Mouse (Mus musculus) heart, embryonic 12.5 days (tissue): ENCODE measurements at regions not wholly inside any gene's neighbourhood (a gene's known extent, or its start where the extent isn't known, plus 50 kb on each side); places are given as distances from the start of the nearest gene placed in this dataset.
"Not testable (repeated sequence)": the region's sequence is repeated elsewhere in the genome, so short reads cannot be mapped to it uniquely, and the experiment has no call there.

Experiments used
- ATAC-seq: fragments of 200-750 bp; cut with Nextera tagmentation; 2 replicates; pipeline ENCODE4 v1.8.0; 2017; ENCODE audit warnings: moderate TSS enrichment, moderate library complexity; ENCODE audit not compliant: insufficient number of reproducible peaks, low FRiP score
- H3K27ac ChIP-seq: fragments of 300-500 bp; sonication (generic); 2 replicates; pipeline ENCODE4 v1.5.1; 2016; ENCODE audit warnings: mild to moderate bottlenecking, moderate library complexity; ENCODE audit not compliant: poor library complexity, severe bottlenecking
- H3K27me3 ChIP-seq: fragments of 300-500 bp; sonication (generic); replicated peaks from 2 replicates; pipeline ENCODE4 v1.6.1; 2016; ENCODE audit warnings: mild to moderate bottlenecking, moderate library complexity
- H3K36me3 ChIP-seq: fragments of 300-500 bp; sonication (generic); 2 replicates; pipeline ENCODE4 v1.6.1; 2016; ENCODE audit warnings: mild to moderate bottlenecking, moderate library complexity
- H3K4me1 ChIP-seq: fragments of 300-500 bp; sonication (generic); replicated peaks from 2 replicates; pipeline ENCODE4 v1.6.1; 2016; ENCODE audit warnings: mild to moderate bottlenecking
- H3K4me2 ChIP-seq: fragments of 300-500 bp; sonication (generic); 2 replicates; pipeline ENCODE4 v1.6.1; 2016; ENCODE audit warnings: mild to moderate bottlenecking, moderate library complexity
- H3K4me3 ChIP-seq: fragments of 300-500 bp; sonication (generic); 2 replicates; pipeline ENCODE4 v1.5.1; 2016; ENCODE audit warnings: mild to moderate bottlenecking
- H3K9ac ChIP-seq: fragments of 300-500 bp; sonication (generic); 2 replicates; pipeline ENCODE4 v1.6.1; 2016; ENCODE audit warnings: mild to moderate bottlenecking, moderate library complexity
- H3K9me3 ChIP-seq: fragments of 300-500 bp; sonication (generic); replicated peaks from 2 replicates; pipeline ENCODE4 v1.6.1; 2016; ENCODE audit warnings: mild to moderate bottlenecking, moderate library complexity
- WGBS: fragments of 180-500 bp; shearing (Covaris S2); methylation state at CpG from one replicate; pipeline ENCODE4 v1.1.7; 2016; 5-methylcytosine and 5-hydroxymethylcytosine counted together

- no peaks in the 10 kb centered on the region for H3K9me3 ChIP-seq
- no peak overlapping the region for H3K9ac ChIP-seq
- H3K27me3 ChIP-seq = no peaks in the 10 kb centered on the region
- H3K36me3 ChIP-seq = no peaks in the 10 kb centered on the region
- 87% methylated on average over 1 of the region's 1 CpGs for WGBS
- no peak overlapping the region for H3K4me3 ChIP-seq
- no peak overlapping the region for H3K27ac ChIP-seq
- no peaks in the 10 kb centered on the region for H3K4me1 ChIP-seq
- no peak for ATAC-seq
- no peak overlapping the region for H3K4me2 ChIP-seq
Observed at GRCm38 (mm10) chr13:75390177-75390576, 300.6 kb downstream of the Pcsk1 start.

- not testable (repeated sequence) for H3K9me3 ChIP-seq, H3K4me3 ChIP-seq, H3K9ac ChIP-seq, H3K27me3 ChIP-seq, H3K4me2 ChIP-seq, H3K27ac ChIP-seq, ATAC-seq, H3K36me3 ChIP-seq, H3K4me1 ChIP-seq
- WGBS = 76% methylated on average over 3 of the region's 3 CpGs
Observed at GRCm38 (mm10) chr13:75399846-75400245, 306.7 kb upstream of the Ell2 start.

- no peak for ATAC-seq
- no peak overlapping the region for H3K4me3 ChIP-seq
- H3K36me3 ChIP-seq = no peaks in the 10 kb centered on the region
- 69% methylated on average over 2 of the region's 2 CpGs for WGBS
- no peak overlapping the region for H3K9ac ChIP-seq
- no peaks in the 10 kb centered on the region for H3K27me3 ChIP-seq
- H3K4me1 ChIP-seq = no peaks in the 10 kb centered on the region
- H3K27ac ChIP-seq = no peak overlapping the region
- H3K4me2 ChIP-seq = no peak overlapping the region
- 0 out of 2 replicates have a peak, but pooled peaks cover 3% of the 10 kb centered on the region for H3K9me3 ChIP-seq
Observed at GRCm38 (mm10) chr13:75420726-75421125, 285.8 kb upstream of the Ell2 start.

GRCm38 (mm10) chr13:75426971-75427370 lies 279.6 kb upstream of the Ell2 start:
- Histone ChIP-seq H3K27me3 (no peaks in the 10 kb centered on the region), H3K4me3 (no peak overlapping the region), H3K36me3 (no peaks in the 10 kb centered on the region), H3K4me2 (no peak overlapping the region), H3K4me1 (no peaks in the 10 kb centered on the region), H3K9me3 (no peaks in the 10 kb centered on the region), H3K9ac (no peak overlapping the region), H3K27ac (no peak overlapping the region)
- 75% methylated on average over 3 of the region's 3 CpGs for WGBS
- ATAC-seq = no peak

- H3K9me3 ChIP-seq = no peaks in the 10 kb centered on the region
- WGBS = 65% methylated on average over 2 of the region's 2 CpGs
- H3K4me3 ChIP-seq = no peak overlapping the region
- no peaks in the 10 kb centered on the region for H3K4me1 ChIP-seq
- no peak overlapping the region for H3K27ac ChIP-seq
- H3K4me2 ChIP-seq = no peak overlapping the region
- no peak overlapping the region for H3K9ac ChIP-seq
- H3K36me3 ChIP-seq = no peaks in the 10 kb centered on the region
- no peak for ATAC-seq
- H3K27me3 ChIP-seq = no peaks in the 10 kb centered on the region
Observed at GRCm38 (mm10) chr13:75439170-75439569, 267.4 kb upstream of the Ell2 start.

- Histone ChIP-seq H3K27ac (no peak overlapping the region), H3K36me3 (no peaks in the 10 kb centered on the region), H3K9ac (no peak overlapping the region), H3K27me3 (no peaks in the 10 kb centered on the region), H3K4me1 (no peaks in the 10 kb centered on the region), H3K4me3 (no peak overlapping the region), H3K9me3 (no peaks in the 10 kb centered on the region), H3K4me2 (no peak overlapping the region)
- WGBS = 94% methylated on average over 6 of the region's 6 CpGs
- no peak for ATAC-seq
Observed at GRCm38 (mm10) chr13:75440051-75440450, 266.5 kb upstream of the Ell2 start.

- H3K27ac ChIP-seq = no peak overlapping the region
- no peak overlapping the region for H3K4me3 ChIP-seq
- H3K9me3 ChIP-seq = no peaks in the 10 kb centered on the region
- ATAC-seq = no peak
- no peaks in the 10 kb centered on the region for H3K36me3 ChIP-seq
- WGBS = 45% methylated on average over 1 of the region's 1 CpGs
- H3K9ac ChIP-seq = no peak overlapping the region
- H3K4me2 ChIP-seq = no peak overlapping the region
- H3K27me3 ChIP-seq = no peaks in the 10 kb centered on the region
- H3K4me1 ChIP-seq = no peaks in the 10 kb centered on the region
Observed at GRCm38 (mm10) chr13:75460335-75460878, 246.2 kb upstream of the Ell2 start.

- WGBS = 57% methylated on average over 2 of the region's 2 CpGs
- Histone ChIP-seq H3K4me2 (no peak overlapping the region), H3K9me3 (no peaks in the 10 kb centered on the region), H3K4me3 (no peak overlapping the region), H3K36me3 (no peaks in the 10 kb centered on the region), H3K9ac (no peak overlapping the region), H3K27me3 (no peaks in the 10 kb centered on the region), H3K27ac (no peak overlapping the region), H3K4me1 (no peaks in the 10 kb centered on the region)
- 0 out of 2 replicates have a peak, but pooled peaks have one; percentile 73 for ATAC-seq
Observed at GRCm38 (mm10) chr13:75461273-75461672, 245.3 kb upstream of the Ell2 start.

- no peak overlapping the region for H3K9ac ChIP-seq
- 91% methylated on average over 2 of the region's 2 CpGs for WGBS
Observed at GRCm38 (mm10) chr13:75467225-75467624, 239.3 kb upstream of the Ell2 start.

GRCm38 (mm10) chr13:75475828-75476597 lies 230.5 kb upstream of the Ell2 start:
- no peaks in the 10 kb centered on the region for H3K36me3 ChIP-seq

More at GRCm38 (mm10) chr13:75467225-75467624, 239.3 kb upstream of the Ell2 start:
- no peak overlapping the region for H3K4me2 ChIP-seq
- H3K4me1 ChIP-seq = no peaks in the 10 kb centered on the region
- H3K27ac ChIP-seq = no peak overlapping the region
- no peaks in the 10 kb centered on the region for H3K36me3 ChIP-seq
- no peaks in the 10 kb centered on the region for H3K27me3 ChIP-seq
- no peak for ATAC-seq
- H3K4me3 ChIP-seq = no peak overlapping the region
- H3K9me3 ChIP-seq = no peaks in the 10 kb centered on the region

GRCm38 (mm10) chr13:75483157-75483915 lies 223.2 kb upstream of the Ell2 start:
- H3K27me3 ChIP-seq, H3K27ac ChIP-seq, H3K4me1 ChIP-seq, H3K9me3 ChIP-seq, H3K36me3 ChIP-seq, H3K9ac ChIP-seq, ATAC-seq, H3K4me2 ChIP-seq, H3K4me3 ChIP-seq: not testable (repeated sequence)
- 86% methylated on average over 7 of the region's 7 CpGs for WGBS

More at GRCm38 (mm10) chr13:75475828-75476597, 230.5 kb upstream of the Ell2 start:
- no peak overlapping the region for H3K27ac ChIP-seq
- H3K4me3 ChIP-seq = no peak overlapping the region
- no peak overlapping the region for H3K9ac ChIP-seq
- no peak overlapping the region for H3K4me2 ChIP-seq
- no peaks in the 10 kb centered on the region for H3K9me3 ChIP-seq
- H3K27me3 ChIP-seq = no peaks in the 10 kb centered on the region
- no peaks in the 10 kb centered on the region for H3K4me1 ChIP-seq
- WGBS = 79% methylated on average over 1 of the region's 1 CpGs
- ATAC-seq = no peak
